Mouse (Mus musculus) heart, embryonic 11.5 days (tissue): ENCODE measurements around the gene Gp9. TPM values are rescaled to one million over a fixed set of nuclear protein-coding genes. Genes with fewer than 3 reads are reported as not detected.
"Not testable (repeated sequence)": the region's sequence is repeated elsewhere in the genome, so short reads cannot be mapped to it uniquely, and the experiment has no call there.

Experiments used
- ATAC-seq: fragments of 200-750 bp; cut with Nextera tagmentation; replicated peaks from 2 replicates; pipeline ENCODE4 v1.8.0; 2017; ENCODE audit warnings: moderate library complexity; ENCODE audit not compliant: insufficient number of reproducible peaks, low FRiP score, low TSS enrichment
- H3K27ac ChIP-seq: fragments of 300-500 bp; sonication (generic); 2 replicates; pipeline ENCODE4 v1.5.1; 2014; ENCODE audit warnings: mild to moderate bottlenecking, low read depth, low read length
- H3K27me3 ChIP-seq: fragments of 300-500 bp; sonication (generic); 2 replicates; pipeline ENCODE4 v1.6.1; 2014; ENCODE audit warnings: mild to moderate bottlenecking, low read length, mixed read lengths; ENCODE audit not compliant: control insufficient read depth, insufficient read depth
- H3K36me3 ChIP-seq: fragments of 300-500 bp; sonication (generic); 2 replicates; pipeline ENCODE4 v1.6.1; 2014; ENCODE audit warnings: mild to moderate bottlenecking, low read length, moderate library complexity, mixed read lengths; ENCODE audit not compliant: control insufficient read depth, insufficient read depth
- H3K4me1 ChIP-seq: fragments of 300-500 bp; sonication (generic); 2 replicates; pipeline ENCODE4 v1.6.1; 2014; ENCODE audit warnings: low read length; ENCODE audit not compliant: control insufficient read depth, insufficient read depth
- H3K4me2 ChIP-seq: fragments of 300-500 bp; sonication (generic); 2 replicates; pipeline ENCODE4 v1.6.1; 2014; ENCODE audit warnings: mild to moderate bottlenecking, moderate library complexity
- H3K4me3 ChIP-seq: fragments of 300-500 bp; sonication (generic); 2 replicates; pipeline ENCODE4 v1.5.1; 2014; ENCODE audit warnings: low read depth, low read length
- H3K9ac ChIP-seq: fragments of 300-500 bp; sonication (generic); 2 replicates; pipeline ENCODE4 v1.6.1; 2014; ENCODE audit warnings: mild to moderate bottlenecking, low read depth, low read length, moderate library complexity
- H3K9me3 ChIP-seq: fragments of 300-500 bp; sonication (generic); replicated peaks from 2 replicates; pipeline ENCODE4 v1.6.1; 2016; ENCODE audit warnings: low read length; ENCODE audit not compliant: control insufficient read depth
- WGBS: fragments of 180-500 bp; shearing (Covaris S2); extraction: QIAGEN DNeasy Blood & Tissue Kit; methylation state at CpG from one replicate; pipeline ENCODE4 v1.1.7; 2014; ENCODE audit not compliant: insufficient replicate concordance; 5-methylcytosine and 5-hydroxymethylcytosine counted together
- polyA plus RNA-seq: library from polyadenylated mRNA; unstranded; fragments of >200 nt; fragmentation: Nextera tagmentation; extraction: Ambion mirVana; gene quantifications from 2 replicates; pipeline ENCODE4 v1.2.1, GENCODE M21; 2014

Gp9 gene
- polyA plus RNA-seq, 1 experiment from 2014 or later = 7.1 TPM

GRCm38 (mm10) chr6:87759404-87759803 is 18.5 kb upstream of the Gp9 start:
- Histone ChIP-seq H3K4me3 (no peak overlapping the region), H3K9me3 (no peaks in the 10 kb centered on the region), H3K4me2 (no peak overlapping the region), H3K27ac (no peak overlapping the region), H3K27me3 (no peaks in the 10 kb centered on the region), H3K4me1 (no peaks in the 10 kb centered on the region), H3K36me3 (no peaks in the 10 kb centered on the region), H3K9ac (no peak overlapping the region)
- no peak for ATAC-seq
- WGBS = 78% methylated on average over 3 of the region's 3 CpGs

DNA sequence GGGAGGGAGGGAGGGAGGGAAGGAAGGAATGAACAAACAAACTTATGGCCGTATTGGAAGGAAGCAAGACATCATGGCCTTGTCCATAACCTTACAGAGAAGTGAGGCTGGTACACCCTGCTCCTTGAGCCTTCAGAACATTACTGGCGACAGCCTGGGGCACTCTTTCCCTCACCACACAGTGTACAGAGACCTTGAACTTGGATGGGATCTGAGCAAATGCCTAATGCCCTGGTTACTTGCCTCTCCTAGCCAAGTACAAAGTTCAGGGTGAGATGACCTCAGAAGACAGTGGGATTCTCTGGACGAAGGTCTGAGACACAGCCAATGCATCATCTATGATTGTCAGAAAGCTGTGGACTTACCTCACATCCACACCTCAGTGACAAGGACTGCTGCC is 18.0 kb upstream of the Gp9 start:
- H3K4me1 ChIP-seq = no peaks in the 10 kb centered on the region
- 65% methylated on average over 3 of the region's 3 CpGs for WGBS
- no peak overlapping the region for H3K4me3 ChIP-seq
- no peak for ATAC-seq
- H3K27me3 ChIP-seq = no peaks in the 10 kb centered on the region
- H3K4me2 ChIP-seq = no peak overlapping the region
- no peaks in the 10 kb centered on the region for H3K9me3 ChIP-seq
- no peak overlapping the region for H3K27ac ChIP-seq
- no peak overlapping the region for H3K9ac ChIP-seq
- H3K36me3 ChIP-seq = no peaks in the 10 kb centered on the region

DNA sequence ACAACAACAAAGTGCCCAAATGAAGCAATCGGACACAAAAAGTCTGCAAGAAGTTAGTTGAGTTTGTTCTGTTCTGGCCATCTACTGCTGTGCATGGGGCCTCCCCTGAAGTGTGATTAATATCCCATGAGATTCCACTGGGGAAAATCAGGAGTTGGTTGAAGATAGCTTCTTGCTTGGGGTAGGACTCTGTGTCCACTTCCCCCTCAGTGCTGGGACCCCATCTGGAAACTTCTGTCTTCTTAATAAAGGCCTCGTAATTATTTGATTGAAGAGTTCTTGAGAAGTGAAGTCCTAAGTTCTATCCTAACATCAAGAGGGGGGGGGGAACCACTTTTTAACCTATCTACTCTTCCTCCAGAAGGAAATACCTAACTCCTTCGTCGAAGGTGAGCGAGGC is 15.7 kb upstream of the Gp9 start:
- Histone ChIP-seq H3K27me3 (no peaks in the 10 kb centered on the region), H3K9ac (no peak overlapping the region), H3K27ac (no peak overlapping the region), H3K9me3 (no peaks in the 10 kb centered on the region), H3K4me3 (no peak overlapping the region), H3K36me3 (no peaks in the 10 kb centered on the region), H3K4me1 (no peaks in the 10 kb centered on the region), H3K4me2 (no peak overlapping the region)
- 74% methylated on average over 5 of the region's 5 CpGs for WGBS
- no peak for ATAC-seq

DNA sequence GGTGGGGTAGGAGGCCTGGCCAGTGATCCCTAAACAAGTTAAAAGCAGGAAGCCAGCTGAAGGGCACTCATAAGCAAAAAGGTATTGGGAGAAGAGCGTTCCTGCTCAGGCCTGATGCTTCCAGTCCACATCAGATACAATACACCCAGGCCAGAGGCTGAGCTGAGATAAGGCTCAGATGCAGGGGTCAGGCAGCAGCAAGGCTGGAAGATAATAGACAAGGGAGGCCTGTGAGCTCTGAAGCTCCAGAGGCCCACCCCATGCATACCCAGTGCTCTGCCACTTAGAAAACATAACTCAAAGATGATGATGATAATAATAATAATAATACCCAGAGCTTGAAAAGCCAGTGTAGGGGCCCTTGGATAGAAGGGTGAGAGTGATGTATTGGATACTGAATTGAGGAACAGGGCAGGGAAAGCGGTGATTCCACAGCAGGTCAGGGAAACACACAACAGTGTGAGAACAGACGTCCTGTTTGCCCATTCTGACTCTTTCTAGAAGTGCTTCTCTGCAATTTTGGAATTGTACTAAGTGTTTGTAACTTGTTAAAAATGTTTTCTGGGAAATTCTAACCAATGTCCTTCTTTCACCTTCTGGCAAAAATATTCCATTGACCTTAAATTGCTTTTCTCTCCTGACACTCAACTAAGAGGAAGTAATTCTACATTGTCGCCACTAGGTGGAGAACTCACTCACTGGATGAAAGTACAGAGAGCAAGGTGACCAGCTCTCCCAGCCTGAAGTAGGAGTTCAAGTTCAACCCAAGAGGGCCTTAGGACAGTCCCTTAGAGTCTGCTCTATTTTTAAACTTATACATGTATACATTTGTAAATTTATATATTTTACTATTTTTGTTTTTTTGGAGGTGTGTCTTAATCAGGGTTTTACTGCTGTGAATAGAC is 14.2 kb upstream of the Gp9 start:
- H3K9me3 ChIP-seq = no peaks in the 10 kb centered on the region
- no peaks in the 10 kb centered on the region for H3K4me1 ChIP-seq
- no peak overlapping the region for H3K4me2 ChIP-seq
- 55% methylated on average over 4 of the region's 4 CpGs for WGBS
- ATAC-seq = peak; percentile 86
- H3K36me3 ChIP-seq = no peaks in the 10 kb centered on the region
- no peak overlapping the region for H3K9ac ChIP-seq
- H3K4me3 ChIP-seq = no peak overlapping the region
- H3K27ac ChIP-seq = no peak overlapping the region; the same call in 1 of the 2 replicates
- H3K27me3 ChIP-seq = no peaks in the 10 kb centered on the region

GRCm38 (mm10) chr6:87764296-87764695 is 13.6 kb upstream of the Gp9 start:
- H3K4me2 ChIP-seq, H3K4me3 ChIP-seq, ATAC-seq, H3K27me3 ChIP-seq, H3K36me3 ChIP-seq, H3K4me1 ChIP-seq, H3K9me3 ChIP-seq, H3K27ac ChIP-seq, H3K9ac ChIP-seq: not testable (repeated sequence)
- WGBS = 89% methylated on average over 2 of the region's 2 CpGs

GRCm38 (mm10) chr6:87770626-87771025 is 7.2 kb upstream of the Gp9 start:
- H3K27me3 ChIP-seq = no peaks in the 10 kb centered on the region
- H3K36me3 ChIP-seq = no peaks in the 10 kb centered on the region
- H3K9me3 ChIP-seq = no peaks in the 10 kb centered on the region
- H3K4me3 ChIP-seq = no peak overlapping the region
- WGBS = 53% methylated on average over 8 of the region's 8 CpGs
- ATAC-seq = no peak
- no peak overlapping the region for H3K27ac ChIP-seq
- no peaks in the 10 kb centered on the region for H3K4me1 ChIP-seq
- H3K4me2 ChIP-seq = no peak overlapping the region
- no peak overlapping the region for H3K9ac ChIP-seq

DNA sequence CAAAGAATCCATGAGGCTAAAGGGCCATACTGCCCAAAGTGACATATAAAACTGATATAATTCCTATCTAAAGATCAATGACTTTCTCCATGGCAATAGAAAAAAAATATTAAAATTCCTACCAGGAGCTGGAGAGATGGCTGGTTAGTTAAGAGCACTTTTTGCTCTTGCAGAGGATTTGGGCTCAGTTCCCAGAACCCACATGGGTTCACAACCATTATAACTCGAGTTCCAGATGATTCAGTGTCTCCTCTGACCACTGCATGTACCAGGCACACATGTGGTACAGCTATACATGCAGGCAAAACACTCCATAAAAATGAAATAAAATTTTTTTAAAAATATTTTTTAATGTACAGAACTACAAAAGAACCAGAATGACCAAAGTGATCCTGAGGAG is 3.4 kb upstream of the Gp9 start:
- no peak overlapping the region for H3K27ac ChIP-seq
- no peak overlapping the region for H3K9ac ChIP-seq
- no peak overlapping the region for H3K4me2 ChIP-seq
- no peaks in the 10 kb centered on the region for H3K9me3 ChIP-seq
- no peaks in the 10 kb centered on the region for H3K27me3 ChIP-seq
- no peaks in the 10 kb centered on the region for H3K4me1 ChIP-seq
- WGBS = 50% methylated on average over 1 of the region's 1 CpGs
- no peak for ATAC-seq
- no peaks in the 10 kb centered on the region for H3K36me3 ChIP-seq
- H3K4me3 ChIP-seq = no peak overlapping the region

DNA sequence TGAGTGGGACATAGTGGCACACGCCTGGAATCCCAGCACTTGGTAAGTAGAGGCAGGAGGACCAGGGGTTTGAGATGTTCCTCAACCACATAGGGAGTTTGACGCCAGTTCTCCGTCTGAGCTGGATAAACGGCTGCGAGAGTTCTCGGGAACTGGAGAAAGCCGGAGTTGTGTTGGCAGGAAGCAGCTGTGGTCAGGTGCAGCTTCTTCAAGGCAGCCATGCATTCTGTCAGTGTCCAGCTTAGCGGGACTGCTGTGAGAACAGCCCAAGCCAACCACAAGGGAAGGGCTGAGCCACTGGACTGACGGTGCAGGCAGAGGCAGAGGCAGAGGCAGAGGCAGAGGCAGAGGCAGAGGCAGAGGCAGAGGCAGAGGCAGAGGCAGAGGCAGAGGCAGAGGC is 3.0 kb upstream of the Gp9 start:
- no peaks in the 10 kb centered on the region for H3K9me3 ChIP-seq
- no peak overlapping the region for H3K4me3 ChIP-seq
- H3K27me3 ChIP-seq = no peaks in the 10 kb centered on the region
- no peaks in the 10 kb centered on the region for H3K36me3 ChIP-seq
- no peak overlapping the region for H3K27ac ChIP-seq
- H3K9ac ChIP-seq = no peak overlapping the region
- H3K4me2 ChIP-seq = no peak overlapping the region
- H3K4me1 ChIP-seq = no peaks in the 10 kb centered on the region
- no peak for ATAC-seq
- WGBS = 79% methylated on average over 9 of the region's 9 CpGs
